In genomic region chr2:167959996-167960395, GRCm38 (mm10) we compare ENCODE assay signal across 11 mouse cellular contexts. TPM values are rescaled to one million over a fixed set of nuclear protein-coding genes. Genes with fewer than 3 reads are reported as not detected.
DNase-seq lines count a peak whose midpoint lies in the region; ATAC-seq and TF ChIP-seq lines count a peak whose summit lies in the region.
"Had no signal": no experiment of that assay in that cellular context is flagged by ENCODE, and none has a peak within 500 bp of the region (broad histone marks: within the 10 kb centered on the region; RNA-seq: fewer than 3 reads in every experiment).

No protein-coding gene starts in this region.

- H3K27me3 ChIP-seq in heart, postnatal 0 days (ENCODE audit: control insufficient read depth, insufficient read depth, low read length) = no peaks in the 10 kb centered on the region
- H3K27me3 ChIP-seq in liver, embryonic 13.5 days = no peaks in the 10 kb centered on the region
- no peaks in the 10 kb centered on the region for H3K27me3 ChIP-seq in forebrain, embryonic 12.5 days
- H3K27me3 ChIP-seq: hindbrain, embryonic 13.5 days; stomach, embryonic 15.5 days had no signal

- DNase-seq in heart, postnatal 0 days (ENCODE audit: low spot score) = no peak
- no peak for DNase-seq in heart, adult 8-10 months (ENCODE audit: low spot score)
- DNase-seq in thymus, postnatal 4 days = peak; percentile 37
- no peak for DNase-seq in thymus, postnatal 25 days
- DNase-seq in liver, embryonic 13.5 days = no peak
- no peak for DNase-seq in urinary bladder, adult 18-20 months (ENCODE audit: low spot score in 2 of 2)
- DNase-seq in embryo, embryonic 9.5 days (ENCODE audit: extremely low spot score) = no peak
- DNase-seq: lung, postnatal 36 days had no signal

- H3K36me3 ChIP-seq in heart, postnatal 0 days (replicated peaks; ENCODE audit: control insufficient read depth, insufficient read depth, low read length) = peaks cover 1% of the 10 kb centered on the region; the same call in 1 of the 2 replicates
- H3K36me3 ChIP-seq in liver, embryonic 13.5 days = peaks cover 11% of the 10 kb centered on the region
- peaks cover 18% of the 10 kb centered on the region for H3K36me3 ChIP-seq in forebrain, embryonic 12.5 days (replicated peaks)

- H3K9me3 ChIP-seq in heart, postnatal 0 days (replicated peaks; ENCODE audit: control insufficient read depth, low read length) = no peaks in the 10 kb centered on the region
- H3K9me3 ChIP-seq in liver, embryonic 13.5 days (replicated peaks) = no peaks in the 10 kb centered on the region
- H3K9me3 ChIP-seq in forebrain, embryonic 12.5 days = no peaks in the 10 kb centered on the region
- H3K9me3 ChIP-seq: hindbrain, embryonic 13.5 days; stomach, embryonic 15.5 days had no signal

- H3K4me2 ChIP-seq in heart, postnatal 0 days (ENCODE audit: low read depth, low read length) = no peak overlapping the region
- peak overlapping the region; percentile 34; the same call in 1 of the 2 replicates for H3K4me2 ChIP-seq in liver, embryonic 13.5 days
- H3K4me2 ChIP-seq in forebrain, embryonic 12.5 days = no peak overlapping the region
- H3K4me2 ChIP-seq: hindbrain, embryonic 13.5 days had no signal

- ATAC-seq in heart, postnatal 0 days (ENCODE audit: insufficient read depth, low read depth) = no peak
- 0 out of 2 replicates have a peak, but pooled peaks have one; percentile 32 for ATAC-seq in liver, embryonic 13.5 days (ENCODE audit: low read depth)
- ATAC-seq in forebrain, embryonic 12.5 days (ENCODE audit: low FRiP score) = no peak

- TF ChIP-seq EP300 in heart, postnatal 0 days (IDR thresholded peaks at IDR 0.05; ENCODE audit: low read depth) = no peak

- no peak overlapping the region for H3K4me3 ChIP-seq in heart, postnatal 0 days (ENCODE audit: low read depth, low read length)
- no peak overlapping the region for H3K4me3 ChIP-seq in liver, embryonic 13.5 days (replicated peaks)
- H3K4me3 ChIP-seq in forebrain, embryonic 12.5 days (replicated peaks) = no peak overlapping the region
- H3K4me3 ChIP-seq: hindbrain, embryonic 13.5 days; stomach, embryonic 15.5 days had no signal

- no peak for TF ChIP-seq CTCF in heart, postnatal 0 days (IDR thresholded peaks at IDR 0.05; ENCODE audit: low read depth)

- H3K9ac ChIP-seq in heart, postnatal 0 days (replicated peaks; ENCODE audit: low read depth, low read length) = no peak overlapping the region
- H3K9ac ChIP-seq in liver, embryonic 13.5 days = no peak overlapping the region
- H3K9ac ChIP-seq in forebrain, embryonic 12.5 days = no peak overlapping the region
- H3K9ac ChIP-seq: hindbrain, embryonic 13.5 days; stomach, embryonic 15.5 days had no signal

- peaks cover 60% of the 10 kb centered on the region for H3K4me1 ChIP-seq in heart, postnatal 0 days (ENCODE audit: control insufficient read depth, insufficient read depth)
- peaks cover 64% of the 10 kb centered on the region for H3K4me1 ChIP-seq in liver, embryonic 13.5 days (replicated peaks)
- H3K4me1 ChIP-seq in forebrain, embryonic 12.5 days = peaks cover 6% of the 10 kb centered on the region; the same call in 1 of the 2 replicates

- WGBS in heart, postnatal 0 days = 39% methylated on average over 7 of the region's 7 CpGs
- 23% methylated on average over 7 of the region's 7 CpGs for WGBS in liver, embryonic 13.5 days (ENCODE audit: insufficient replicate concordance)
- 80% methylated on average over 7 of the region's 7 CpGs for WGBS in forebrain, embryonic 12.5 days

- H3K27ac ChIP-seq in heart, postnatal 0 days (ENCODE audit: low read depth) = 0 out of 2 replicates have a peak overlapping the region, but pooled peaks have one; percentile 81
- H3K27ac ChIP-seq in liver, embryonic 13.5 days = peak overlapping the region; percentile 72
- H3K27ac ChIP-seq in forebrain, embryonic 12.5 days = no peak overlapping the region

RNA-seq across cellular contexts. Expression of gene Ptpn1, which starts 28.1 kb away (rescaled TPM):
- total RNA-seq in heart, postnatal 0 days (2014; rRNA removed; ENCODE audit: low replicate concordance) = 22.0 and 28.8 TPM in 2 replicates
- polyA plus RNA-seq in heart, postnatal 0 days (2015; fragmentation: Nextera tagmentation; extraction: Ambion mirVana) = 36.5 and 37.9 TPM in 2 replicates
- 10 to 100 TPM; 14.7 to 17.6 (median 16.4) TPM for total RNA-seq in heart, adult 8-10 months (2022)
- 35.3 and 43.9 TPM in 2 replicates for polyA plus RNA-seq in liver, embryonic 13.5 days (2015; fragmentation: Nextera tagmentation; extraction: Ambion mirVana)
- 94.1 and 104 TPM in 2 replicates for polyA plus RNA-seq in forebrain, embryonic 12.5 days (2016; fragmentation: Nextera tagmentation; extraction: Ambion mirVana)

RNA-seq across cellular contexts. Expression of gene Ripor3, which starts 50.4 kb away (rescaled TPM):
- total RNA-seq in heart, postnatal 0 days (2014; rRNA removed; ENCODE audit: low replicate concordance) = 1.2 and 1.9 TPM in 2 replicates
- 0.29 and 0.36 TPM in 2 replicates for polyA plus RNA-seq in heart, postnatal 0 days (2015; fragmentation: Nextera tagmentation; extraction: Ambion mirVana)
- total RNA-seq in heart, adult 8-10 months (2022) = under 1 TPM; 0.25 to 0.66 (median 0.53) TPM
- polyA plus RNA-seq in liver, embryonic 13.5 days (2015; fragmentation: Nextera tagmentation; extraction: Ambion mirVana) = 1.6 TPM in 2 replicates
- 0.24 and 0.82 TPM in 2 replicates for polyA plus RNA-seq in forebrain, embryonic 12.5 days (2016; fragmentation: Nextera tagmentation; extraction: Ambion mirVana)
